Mouse (Mus musculus): Measurements from ENCODE around the gene Cacng5. TPM values are rescaled to one million over a fixed set of nuclear protein-coding genes. Genes with fewer than 3 reads are reported as not detected.

Gene Cacng5
- polyA plus RNA-seq (2015; fragmentation: Nextera tagmentation; extraction: Ambion mirVana) = 0.22 and 0.49 TPM in 2 replicates

- Histone ChIP-seq H3K36me3 (ENCODE audit: insufficient read depth, low read length) (no peaks in the 10 kb centered on the region), H3K4me3 (ENCODE audit: low read length) (peak within 1 kb of the TSS; percentile 34), H3K4me1 (ENCODE audit: insufficient read depth, low read length) (no peaks in the 10 kb centered on the region), H3K27ac (ENCODE audit: low read length) (no peak within 1 kb of the TSS), H3K27me3 (ENCODE audit: insufficient read depth, low read length) (peaks cover 26% of the 10 kb centered on the region), H3K9me3 (ENCODE audit: low read length) (peaks cover 2% of the 10 kb centered on the region; the same call in 1 of the 2 replicates), H3K9ac (replicated peaks; ENCODE audit: low read length) (no peak within 1 kb of the TSS), H3K4me2 (replicated peaks; ENCODE audit: low read depth, low read length) (peak within 1 kb of the TSS; percentile 47)
- 6% methylated on average over 34 of the region's 36 CpGs for WGBS
- peak; percentile 79; the same call in 1 of the 2 replicates for ATAC-seq (ENCODE audit: low FRiP score, low TSS enrichment)
Measured at GRCm38 (mm10) chr11:107914634-107915226, at the start of gene Cacng5. TSS of gene Cacng5 (minus strand) at chr11:107915055.

- Histone ChIP-seq H3K9me3 (ENCODE audit: low read length) (no peaks in the 10 kb centered on the region), H3K4me2 (replicated peaks; ENCODE audit: low read depth, low read length) (no peak overlapping the region), H3K36me3 (ENCODE audit: insufficient read depth, low read length) (peaks cover 11% of the 10 kb centered on the region), H3K4me1 (ENCODE audit: insufficient read depth, low read length) (no peaks in the 10 kb centered on the region), H3K27me3 (ENCODE audit: insufficient read depth, low read length) (no peaks in the 10 kb centered on the region), H3K4me3 (ENCODE audit: low read length) (no peak overlapping the region), H3K27ac (ENCODE audit: low read length) (no peak overlapping the region), H3K9ac (replicated peaks; ENCODE audit: low read length) (no peak overlapping the region)
- no peak for ATAC-seq (ENCODE audit: low FRiP score, low TSS enrichment)
- WGBS = 52% methylated on average over 13 of the region's 13 CpGs
Measured at GRCm38 (mm10) chr11:107957566-107958350, 42.9 kb upstream of the Cacng5 start.

DNA sequence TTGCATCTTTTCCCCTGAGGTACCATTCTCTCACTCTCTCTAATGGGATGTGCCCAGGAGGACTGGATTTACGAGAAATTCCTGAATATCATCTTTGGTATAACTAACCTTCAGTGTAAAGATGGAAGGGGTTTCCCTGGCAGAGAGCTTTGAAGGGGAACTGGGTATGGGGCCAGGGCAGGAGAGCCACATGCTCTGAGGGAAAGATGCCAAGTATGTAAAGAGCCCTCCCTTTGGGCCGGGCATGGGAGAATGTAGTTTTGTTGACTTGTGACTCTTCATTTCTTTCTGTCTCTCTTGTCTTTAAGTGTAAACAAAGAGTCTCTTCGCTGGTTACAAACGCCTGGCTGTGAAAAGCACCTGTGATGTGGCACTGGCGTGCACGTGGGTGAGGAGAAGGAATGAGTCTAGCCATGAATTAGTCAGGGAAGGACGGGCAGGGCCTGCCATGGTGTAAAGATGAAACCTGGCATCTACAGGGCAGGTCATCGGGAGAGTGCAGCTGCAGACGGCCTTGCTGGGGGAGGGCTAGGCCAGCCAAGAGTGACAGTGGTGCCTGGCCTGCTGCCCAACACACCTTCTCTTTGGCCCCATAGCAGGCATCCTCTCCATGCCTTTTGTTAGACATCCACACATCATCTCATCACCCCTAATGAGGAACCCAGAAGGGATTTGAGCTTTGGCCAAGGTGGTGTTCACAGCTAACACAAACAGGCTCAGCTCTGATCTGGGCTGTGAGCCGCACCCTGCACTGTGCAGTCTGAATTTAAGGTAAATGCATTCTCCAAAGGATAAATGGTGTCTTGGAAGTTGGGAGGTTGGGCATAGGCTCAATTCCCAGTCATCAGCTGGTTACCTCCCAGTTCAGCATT, 40.6 kb upstream of the Cacng5 start:
- 74% methylated on average over 10 of the region's 10 CpGs for WGBS
- Histone ChIP-seq H3K9ac (replicated peaks; ENCODE audit: low read length) (no peak overlapping the region), H3K27ac (ENCODE audit: low read length) (no peak overlapping the region), H3K4me2 (replicated peaks; ENCODE audit: low read depth, low read length) (no peak overlapping the region), H3K4me1 (ENCODE audit: insufficient read depth, low read length) (no peaks in the 10 kb centered on the region), H3K27me3 (ENCODE audit: insufficient read depth, low read length) (no peaks in the 10 kb centered on the region), H3K36me3 (ENCODE audit: insufficient read depth, low read length) (peaks cover 9% of the 10 kb centered on the region), H3K4me3 (ENCODE audit: low read length) (no peak overlapping the region), H3K9me3 (ENCODE audit: low read length) (no peaks in the 10 kb centered on the region)
- ATAC-seq (ENCODE audit: low FRiP score, low TSS enrichment) = no peak

- no peak overlapping the region for H3K9ac ChIP-seq (replicated peaks; ENCODE audit: low read length)
- H3K4me3 ChIP-seq (ENCODE audit: low read length) = no peak overlapping the region
- H3K9me3 ChIP-seq (ENCODE audit: low read length) = no peaks in the 10 kb centered on the region
- no peak for ATAC-seq (ENCODE audit: low FRiP score, low TSS enrichment)
- WGBS = 82% methylated on average over 11 of the region's 11 CpGs
- H3K36me3 ChIP-seq (ENCODE audit: insufficient read depth, low read length) = peaks cover 4% of the 10 kb centered on the region; the same call in 1 of the 2 replicates
- H3K27me3 ChIP-seq (ENCODE audit: insufficient read depth, low read length) = no peaks in the 10 kb centered on the region
- H3K27ac ChIP-seq (ENCODE audit: low read length) = no peak overlapping the region
- no peak overlapping the region for H3K4me2 ChIP-seq (replicated peaks; ENCODE audit: low read depth, low read length)
- 0 out of 2 replicates have a peak, but pooled peaks cover 3% of the 10 kb centered on the region for H3K4me1 ChIP-seq (ENCODE audit: insufficient read depth, low read length)
Measured at GRCm38 (mm10) chr11:107951431-107951830, 36.6 kb upstream of the Cacng5 start.

GRCm38 (mm10) chr11:107950658-107951057, 35.8 kb upstream of the Cacng5 start:
- Histone ChIP-seq H3K4me2 (replicated peaks; ENCODE audit: low read depth, low read length) (no peak overlapping the region), H3K4me3 (ENCODE audit: low read length) (no peak overlapping the region), H3K4me1 (ENCODE audit: insufficient read depth, low read length) (0 out of 2 replicates have a peak, but pooled peaks cover 3% of the 10 kb centered on the region), H3K9me3 (ENCODE audit: low read length) (no peaks in the 10 kb centered on the region), H3K27ac (ENCODE audit: low read length) (no peak overlapping the region), H3K27me3 (ENCODE audit: insufficient read depth, low read length) (no peaks in the 10 kb centered on the region), H3K9ac (replicated peaks; ENCODE audit: low read length) (no peak overlapping the region), H3K36me3 (ENCODE audit: insufficient read depth, low read length) (peaks cover 4% of the 10 kb centered on the region; the same call in 1 of the 2 replicates)
- 91% methylated on average over 4 of the region's 4 CpGs for WGBS
- no peak for ATAC-seq (ENCODE audit: low FRiP score, low TSS enrichment)

DNA sequence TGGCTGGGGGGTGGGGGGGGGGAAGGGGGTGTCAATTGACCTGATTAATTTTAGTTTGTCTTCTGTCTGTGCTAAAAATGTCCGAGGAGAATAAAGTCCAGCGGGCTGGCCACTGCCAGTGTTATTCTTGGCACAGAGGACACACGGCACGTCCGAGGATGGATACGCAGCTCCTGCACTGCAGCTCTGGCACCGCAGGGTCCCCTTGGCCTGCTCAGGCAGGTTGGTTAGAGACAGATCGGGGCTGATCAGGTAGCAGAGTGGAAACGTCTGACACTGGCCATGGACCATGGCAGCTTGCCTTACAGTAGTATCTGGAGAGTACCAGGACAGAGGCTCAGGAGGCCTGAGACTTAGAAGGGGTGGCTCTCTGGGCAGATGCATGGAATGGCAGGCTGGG, 35.4 kb upstream of the Cacng5 start:
- Histone ChIP-seq H3K27ac (ENCODE audit: low read length) (no peak overlapping the region), H3K9me3 (ENCODE audit: low read length) (no peaks in the 10 kb centered on the region), H3K4me1 (ENCODE audit: insufficient read depth, low read length) (0 out of 2 replicates have a peak, but pooled peaks cover 3% of the 10 kb centered on the region), H3K9ac (replicated peaks; ENCODE audit: low read length) (no peak overlapping the region), H3K27me3 (ENCODE audit: insufficient read depth, low read length) (no peaks in the 10 kb centered on the region), H3K4me3 (ENCODE audit: low read length) (no peak overlapping the region), H3K36me3 (ENCODE audit: insufficient read depth, low read length) (peaks cover 5% of the 10 kb centered on the region; the same call in 1 of the 2 replicates), H3K4me2 (replicated peaks; ENCODE audit: low read depth, low read length) (no peak overlapping the region)
- 29% methylated on average over 9 of the region's 9 CpGs for WGBS
- no peak for ATAC-seq (ENCODE audit: low FRiP score, low TSS enrichment)

DNA sequence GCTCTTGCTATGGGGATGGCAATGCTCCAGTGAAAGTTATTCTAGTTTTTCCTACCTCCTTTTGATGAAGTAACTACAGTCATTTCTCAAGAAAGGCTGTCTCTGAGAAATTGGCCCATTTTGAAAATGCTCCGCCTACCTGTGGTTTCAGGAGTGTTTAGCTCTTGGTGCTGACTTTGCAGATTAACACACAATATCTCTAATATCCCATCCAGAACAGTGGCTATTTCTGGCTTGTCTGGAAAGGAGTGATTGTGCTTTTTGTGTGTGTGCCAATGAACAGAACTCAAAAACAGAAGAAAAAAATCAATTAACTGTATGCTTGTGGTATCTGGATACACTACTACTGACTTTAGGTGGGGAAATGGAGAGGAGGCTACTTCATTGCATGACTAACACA, 33.1 kb upstream of the Cacng5 start:
- WGBS = 92% methylated on average over 1 of the region's 1 CpGs
- no peak for ATAC-seq (ENCODE audit: low FRiP score, low TSS enrichment)

GRCm38 (mm10) chr11:107946823-107947222, 32.0 kb upstream of the Cacng5 start:
- Histone ChIP-seq H3K4me3 (ENCODE audit: low read length) (no peak overlapping the region), H3K36me3 (ENCODE audit: insufficient read depth, low read length) (peaks cover 11% of the 10 kb centered on the region; the same call in 1 of the 2 replicates), H3K27ac (ENCODE audit: low read length) (no peak overlapping the region), H3K4me2 (replicated peaks; ENCODE audit: low read depth, low read length) (no peak overlapping the region), H3K4me1 (ENCODE audit: insufficient read depth, low read length) (0 out of 2 replicates have a peak, but pooled peaks cover 3% of the 10 kb centered on the region), H3K9me3 (ENCODE audit: low read length) (no peaks in the 10 kb centered on the region), H3K27me3 (ENCODE audit: insufficient read depth, low read length) (no peaks in the 10 kb centered on the region), H3K9ac (replicated peaks; ENCODE audit: low read length) (no peak overlapping the region)
- no peak for ATAC-seq (ENCODE audit: low FRiP score, low TSS enrichment)
- 75% methylated on average over 5 of the region's 5 CpGs for WGBS

More for the DNA sequence above, 33.1 kb upstream of the Cacng5 start:
- no peak overlapping the region for H3K9ac ChIP-seq (replicated peaks; ENCODE audit: low read length)
- no peaks in the 10 kb centered on the region for H3K9me3 ChIP-seq (ENCODE audit: low read length)
- H3K4me1 ChIP-seq (ENCODE audit: insufficient read depth, low read length) = 0 out of 2 replicates have a peak, but pooled peaks cover 3% of the 10 kb centered on the region
- peaks cover 11% of the 10 kb centered on the region; the same call in 1 of the 2 replicates for H3K36me3 ChIP-seq (ENCODE audit: insufficient read depth, low read length)
- H3K4me2 ChIP-seq (replicated peaks; ENCODE audit: low read depth, low read length) = no peak overlapping the region
- no peak overlapping the region for H3K27ac ChIP-seq (ENCODE audit: low read length)
- no peak overlapping the region for H3K4me3 ChIP-seq (ENCODE audit: low read length)
- no peaks in the 10 kb centered on the region for H3K27me3 ChIP-seq (ENCODE audit: insufficient read depth, low read length)

- peaks cover 16% of the 10 kb centered on the region for H3K9me3 ChIP-seq (ENCODE audit: low read length)
- WGBS = 90% methylated on average over 2 of the region's 2 CpGs
- H3K4me2 ChIP-seq (replicated peaks; ENCODE audit: low read depth, low read length) = no peak overlapping the region
- H3K36me3 ChIP-seq (ENCODE audit: insufficient read depth, low read length) = peaks cover 19% of the 10 kb centered on the region
- H3K4me1 ChIP-seq (ENCODE audit: insufficient read depth, low read length) = no peaks in the 10 kb centered on the region
- no peak overlapping the region for H3K4me3 ChIP-seq (ENCODE audit: low read length)
- no peak overlapping the region for H3K27ac ChIP-seq (ENCODE audit: low read length)
- ATAC-seq (ENCODE audit: low FRiP score, low TSS enrichment) = no peak
- no peaks in the 10 kb centered on the region for H3K27me3 ChIP-seq (ENCODE audit: insufficient read depth, low read length)
- no peak overlapping the region for H3K9ac ChIP-seq (replicated peaks; ENCODE audit: low read length)
Measured at GRCm38 (mm10) chr11:107936929-107937328, 22.1 kb upstream of the Cacng5 start.
